Mouse (Mus musculus): ENCODE results near the gene Npcd. TPM values are rescaled to one million over a fixed set of nuclear protein-coding genes. Genes with fewer than 3 reads are reported as not detected.
A peak's percentile ranks its signal among the peaks of the same experiment; 100 is the strongest.

Npcd gene
- polyA plus RNA-seq, 1 experiment: not detected

GRCm38 (mm10) chr15:79766586-79767071 is 67.4 kb downstream of the Npcd start:
- H3K79me3 ChIP-seq (ENCODE audit: low read depth): peaks cover 2% of the 10 kb centered on the region
- no peaks in the 10 kb centered on the region for H3K27me3 ChIP-seq (ENCODE audit: control insufficient read depth, insufficient read depth, insufficient read length)
- no peak overlapping the region for H3ac ChIP-seq (ENCODE audit: control insufficient read depth, insufficient read length, low read depth)
- peaks cover 8% of the 10 kb centered on the region for H3K36me3 ChIP-seq (ENCODE audit: control insufficient read depth, insufficient read depth)
- TF ChIP-seq MYOD1 (IDR thresholded peaks at IDR 0.05; ENCODE audit: control insufficient read depth, insufficient read length, low read depth) (no peak), MAX (IDR thresholded peaks at IDR 0.05) (no peak), USF1 (IDR thresholded peaks at IDR 0.05; ENCODE audit: low read depth) (no peak), FOSL1 (IDR thresholded peaks at IDR 0.05; ENCODE audit: insufficient read depth, low read length, poor library complexity, severe bottlenecking) (no peak), CTCF (IDR thresholded peaks at IDR 0.05; ENCODE audit: control insufficient read depth, insufficient read depth, insufficient read length) (no peak), MYOG (IDR thresholded peaks at IDR 0.05; ENCODE audit: control insufficient read depth, extremely low read depth, insufficient read length) (no peak), CEBPB (IDR thresholded peaks at IDR 0.05; ENCODE audit: low read depth) (no peak)
- H3K79me2 ChIP-seq (ENCODE audit: control insufficient read depth, insufficient read depth): peaks cover 27% of the 10 kb centered on the region
- no peak overlapping the region for H3K4me3 ChIP-seq (ENCODE audit: insufficient read depth, poor library complexity, severe bottlenecking)

- Histone ChIP-seq H3K79me3 (ENCODE audit: low read depth) (no peaks in the 10 kb centered on the region), H3K79me2 (ENCODE audit: control insufficient read depth, insufficient read depth) (peaks cover 22% of the 10 kb centered on the region), H3K4me3 (ENCODE audit: insufficient read depth, poor library complexity, severe bottlenecking) (no peak overlapping the region), H3K27me3 (ENCODE audit: control insufficient read depth, insufficient read depth, insufficient read length) (no peaks in the 10 kb centered on the region), H3K36me3 (ENCODE audit: control insufficient read depth, insufficient read depth) (peaks cover 8% of the 10 kb centered on the region), H3ac (ENCODE audit: control insufficient read depth, insufficient read length, low read depth) (no peak overlapping the region)
- TF ChIP-seq USF1 (IDR thresholded peaks at IDR 0.05; ENCODE audit: low read depth) (no peak), FOSL1 (IDR thresholded peaks at IDR 0.05; ENCODE audit: insufficient read depth, low read length, poor library complexity, severe bottlenecking) (no peak), MAX (IDR thresholded peaks at IDR 0.05) (no peak), MYOD1 (IDR thresholded peaks at IDR 0.05; ENCODE audit: control insufficient read depth, insufficient read length, low read depth) (no peak), CTCF (IDR thresholded peaks at IDR 0.05; ENCODE audit: control insufficient read depth, insufficient read depth, insufficient read length) (no peak), MYOG (IDR thresholded peaks at IDR 0.05; ENCODE audit: control insufficient read depth, extremely low read depth, insufficient read length) (no peak), CEBPB (IDR thresholded peaks at IDR 0.05; ENCODE audit: low read depth) (no peak)
Measured at GRCm38 (mm10) chr15:79766168-79766567, 67.9 kb downstream of the Npcd start.

- Histone ChIP-seq H3K79me3 (ENCODE audit: low read depth) (no peaks in the 10 kb centered on the region), H3K36me3 (ENCODE audit: control insufficient read depth, insufficient read depth) (peaks cover 8% of the 10 kb centered on the region), H3K4me3 (ENCODE audit: insufficient read depth, poor library complexity, severe bottlenecking) (no peak overlapping the region), H3K79me2 (ENCODE audit: control insufficient read depth, insufficient read depth) (peaks cover 22% of the 10 kb centered on the region), H3K27me3 (ENCODE audit: control insufficient read depth, insufficient read depth, insufficient read length) (no peaks in the 10 kb centered on the region), H3ac (ENCODE audit: control insufficient read depth, insufficient read length, low read depth) (no peak overlapping the region)
- TF ChIP-seq FOSL1 (IDR thresholded peaks at IDR 0.05; ENCODE audit: insufficient read depth, low read length, poor library complexity, severe bottlenecking) (no peak), MYOG (IDR thresholded peaks at IDR 0.05; ENCODE audit: control insufficient read depth, extremely low read depth, insufficient read length) (no peak), MYOD1 (IDR thresholded peaks at IDR 0.05; ENCODE audit: control insufficient read depth, insufficient read length, low read depth) (no peak), USF1 (IDR thresholded peaks at IDR 0.05; ENCODE audit: low read depth) (no peak), CEBPB (IDR thresholded peaks at IDR 0.05; ENCODE audit: low read depth) (no peak), MAX (IDR thresholded peaks at IDR 0.05) (no peak), CTCF (IDR thresholded peaks at IDR 0.05; ENCODE audit: control insufficient read depth, insufficient read depth, insufficient read length) (no peak)
Measured at GRCm38 (mm10) chr15:79765361-79765760, 68.7 kb downstream of the Npcd start.

GRCm38 (mm10) chr15:79764539-79765267 is 69.3 kb downstream of the Npcd start:
- peak overlapping the region; percentile 20 for H3ac ChIP-seq (ENCODE audit: control insufficient read depth, insufficient read length, low read depth)
- peaks cover 8% of the 10 kb centered on the region for H3K36me3 ChIP-seq (ENCODE audit: control insufficient read depth, insufficient read depth)

GRCm38 (mm10) chr15:79763601-79764246 is 70.3 kb downstream of the Npcd start:
- H3K36me3 ChIP-seq (ENCODE audit: control insufficient read depth, insufficient read depth): peaks cover 8% of the 10 kb centered on the region
- no peak overlapping the region for H3K4me3 ChIP-seq (ENCODE audit: insufficient read depth, poor library complexity, severe bottlenecking)
- H3K79me2 ChIP-seq (ENCODE audit: control insufficient read depth, insufficient read depth): peaks cover 5% of the 10 kb centered on the region
- H3K27me3 ChIP-seq (ENCODE audit: control insufficient read depth, insufficient read depth, insufficient read length): no peaks in the 10 kb centered on the region
- TF ChIP-seq CTCF (IDR thresholded peaks at IDR 0.05; ENCODE audit: control insufficient read depth, insufficient read depth, insufficient read length): no peak
- TF ChIP-seq MAX (IDR thresholded peaks at IDR 0.05): no peak
- no peak for TF ChIP-seq USF1 (IDR thresholded peaks at IDR 0.05; ENCODE audit: low read depth)
- TF ChIP-seq MYOD1 (IDR thresholded peaks at IDR 0.05; ENCODE audit: control insufficient read depth, insufficient read length, low read depth): no peak
- no peak for TF ChIP-seq MYOG (IDR thresholded peaks at IDR 0.05; ENCODE audit: control insufficient read depth, extremely low read depth, insufficient read length)
- TF ChIP-seq FOSL1 (IDR thresholded peaks at IDR 0.05; ENCODE audit: insufficient read depth, low read length, poor library complexity, severe bottlenecking): no peak
- TF ChIP-seq CEBPB (IDR thresholded peaks at IDR 0.05; ENCODE audit: low read depth): no peak
- H3K79me3 ChIP-seq (ENCODE audit: low read depth): no peaks in the 10 kb centered on the region
- no peak overlapping the region for H3ac ChIP-seq (ENCODE audit: control insufficient read depth, insufficient read length, low read depth)

More at GRCm38 (mm10) chr15:79764539-79765267, 69.3 kb downstream of the Npcd start:
- Histone ChIP-seq H3K79me2 (ENCODE audit: control insufficient read depth, insufficient read depth) (peaks cover 15% of the 10 kb centered on the region), H3K79me3 (ENCODE audit: low read depth) (no peaks in the 10 kb centered on the region), H3K4me3 (ENCODE audit: insufficient read depth, poor library complexity, severe bottlenecking) (no peak overlapping the region), H3K27me3 (ENCODE audit: control insufficient read depth, insufficient read depth, insufficient read length) (no peaks in the 10 kb centered on the region)
- peak; percentile 70 for TF ChIP-seq CEBPB (IDR thresholded peaks at IDR 0.05; ENCODE audit: low read depth)
- no peak for TF ChIP-seq USF1 (IDR thresholded peaks at IDR 0.05; ENCODE audit: low read depth)
- TF ChIP-seq MAX (IDR thresholded peaks at IDR 0.05): peak; percentile 81
- no peak for TF ChIP-seq FOSL1 (IDR thresholded peaks at IDR 0.05; ENCODE audit: insufficient read depth, low read length, poor library complexity, severe bottlenecking)
